Mouse (Mus musculus) liver, adult 2 months (tissue): ENCODE results near the gene Pde4d.

Experiments
- CTCF ChIP-seq: fragments of 200-500 bp; IDR thresholded peaks from 2 replicates; pipeline ENCODE4 v1.5.1; 2011; ENCODE audit warnings: low read depth, low read length, control low read depth
- POLR2A ChIP-seq: fragments of 200-500 bp; IDR thresholded peaks from 2 replicates; pipeline ENCODE4 v1.6.1; 2011; ENCODE audit warnings: low read length, control low read depth; ENCODE audit not compliant: insufficient read depth; ENCODE audit errors: extremely low read depth

DNA sequence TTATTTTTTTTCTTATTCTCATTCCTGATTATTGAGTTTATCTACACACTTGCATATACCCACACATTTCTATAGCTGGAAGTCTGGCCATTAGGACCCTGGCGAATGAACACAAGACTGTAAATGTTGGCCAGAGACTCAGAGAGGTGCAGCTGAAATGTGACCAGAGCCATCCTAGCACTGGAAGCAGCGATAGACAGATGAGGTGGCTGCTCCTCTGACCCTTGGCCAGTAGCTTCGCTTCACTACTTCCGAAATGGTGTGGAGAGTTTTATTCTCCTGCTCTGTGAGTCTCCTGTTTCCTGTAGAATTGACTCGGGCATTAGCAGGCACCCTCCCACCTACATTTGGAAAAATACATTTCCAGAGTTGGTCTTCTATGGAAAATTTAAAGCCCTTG lies 1212.4 kb downstream of the Pde4d start:
- TF ChIP-seq POLR2A, result no peak
- TF ChIP-seq CTCF, result no peak
